Mouse (Mus musculus) kidney, postnatal 36 days (tissue): ENCODE data around the gene Slc12a1.
A peak's percentile ranks its signal among the peaks of the same experiment; 100 is the strongest.

Source experiments
- DNase-seq, 2 experiments: peaks; one replicate each; pipeline ENCODE4 v3.0.0; 2021 to 2022; ENCODE audit warnings: mixed read lengths in 2 of 2

Gene Slc12a1

DNA sequence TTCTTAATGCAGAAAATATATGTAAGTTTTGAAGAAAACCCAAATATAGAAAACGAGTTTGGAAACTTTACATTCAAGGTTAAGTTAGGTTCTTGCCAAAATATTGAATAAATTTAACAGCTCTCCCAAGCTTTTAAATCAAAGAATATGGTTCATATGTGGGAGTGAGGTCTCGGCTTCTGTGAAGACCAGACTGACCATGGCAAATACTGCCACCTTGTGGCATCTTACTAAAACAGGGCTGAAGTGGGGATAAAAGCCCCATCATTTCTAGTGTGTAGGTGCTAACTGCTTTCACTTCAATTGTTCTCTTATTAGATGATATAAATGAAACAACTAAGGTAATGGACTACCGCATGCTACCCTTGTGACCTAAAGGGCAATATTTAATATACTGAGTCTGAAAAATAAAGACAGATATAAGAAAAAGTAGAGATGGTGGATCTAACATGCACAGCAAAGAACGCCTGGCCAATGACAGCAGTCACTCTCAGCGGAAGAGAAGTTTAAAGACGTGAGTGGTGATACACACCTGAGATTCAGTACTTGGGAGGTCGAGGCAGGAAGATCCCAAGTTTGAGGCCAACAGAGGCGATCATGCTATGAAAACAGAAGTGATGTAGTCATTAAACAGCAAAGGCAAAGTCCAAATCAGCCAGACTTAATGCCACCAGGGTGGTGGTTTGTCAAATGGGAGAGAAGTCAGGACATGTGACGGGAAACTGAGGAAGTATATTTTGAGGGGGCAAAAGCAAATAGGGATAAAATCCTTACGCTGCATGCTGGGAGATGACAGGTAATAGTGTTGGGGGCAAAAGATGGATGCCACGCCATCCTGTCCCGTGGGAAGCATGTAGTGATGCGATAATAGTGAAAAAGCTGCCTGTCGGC, 107.2 kb downstream of the Slc12a1 start:
- DNase-seq, result peak; percentile 32 to 43

DNA sequence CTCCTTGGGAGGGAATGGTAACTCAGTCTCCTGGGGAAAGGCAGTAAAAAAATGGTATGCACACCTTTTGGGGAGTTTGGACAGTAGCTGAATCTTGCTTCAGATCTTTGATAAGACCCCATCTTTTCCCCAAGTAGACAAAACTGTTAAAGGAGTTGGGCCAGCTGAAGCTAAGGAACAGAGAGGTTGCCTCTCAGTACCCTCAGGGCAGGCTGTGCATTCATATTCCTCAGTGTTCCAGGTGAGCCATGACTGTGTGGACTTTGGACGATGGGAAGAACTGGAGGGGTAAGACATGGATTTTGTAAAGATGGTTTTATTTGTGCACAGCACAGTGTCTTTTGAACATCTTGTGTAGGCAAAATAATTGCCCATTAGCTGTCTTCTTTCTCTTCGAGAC, 108.0 kb downstream of the Slc12a1 start:
- DNase-seq, result no peak

DNA sequence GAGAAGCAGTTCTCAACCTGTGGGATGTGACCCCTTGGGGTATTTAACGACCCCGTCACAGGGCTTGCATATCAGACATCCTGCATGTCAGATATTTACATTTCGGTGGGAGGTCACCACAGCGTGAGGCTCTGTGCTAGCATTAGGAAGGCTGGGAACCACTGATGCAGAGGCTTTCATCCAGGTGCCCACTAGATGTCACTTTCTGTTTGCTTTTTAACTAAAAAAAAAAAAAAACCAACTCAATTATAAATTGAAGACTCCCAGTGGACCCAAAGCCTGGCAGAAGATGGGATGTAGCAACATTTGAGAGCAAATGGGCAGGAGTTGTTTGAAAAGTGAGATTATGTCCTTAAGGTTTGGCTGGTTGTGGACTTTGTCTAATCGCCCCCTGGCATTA, 110.8 kb downstream of the Slc12a1 start:
- DNase-seq, result peak in 1 of 2 experiments; percentile 23

DNA sequence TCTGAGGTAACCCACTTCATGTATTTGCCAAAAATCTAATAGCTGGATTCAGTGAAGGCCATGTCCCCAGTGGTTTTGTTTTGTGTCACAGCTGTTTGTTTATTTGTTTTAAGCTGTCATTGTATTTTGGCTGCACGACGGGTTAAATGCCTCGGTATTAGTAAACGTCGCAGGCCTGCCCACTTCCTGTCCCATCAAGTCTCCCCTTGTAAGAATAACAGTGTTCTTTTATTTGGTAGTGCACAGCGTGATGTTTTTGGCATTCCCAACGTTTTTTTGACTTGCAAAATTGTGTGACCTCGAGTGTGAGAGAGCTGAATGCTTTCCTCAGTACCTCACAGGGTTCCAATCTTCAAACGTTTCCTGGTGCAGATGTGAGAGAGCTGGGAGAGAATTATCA, 111.4 kb downstream of the Slc12a1 start:
- peak in 1 of 2 experiments; percentile 26 for DNase-seq

DNA sequence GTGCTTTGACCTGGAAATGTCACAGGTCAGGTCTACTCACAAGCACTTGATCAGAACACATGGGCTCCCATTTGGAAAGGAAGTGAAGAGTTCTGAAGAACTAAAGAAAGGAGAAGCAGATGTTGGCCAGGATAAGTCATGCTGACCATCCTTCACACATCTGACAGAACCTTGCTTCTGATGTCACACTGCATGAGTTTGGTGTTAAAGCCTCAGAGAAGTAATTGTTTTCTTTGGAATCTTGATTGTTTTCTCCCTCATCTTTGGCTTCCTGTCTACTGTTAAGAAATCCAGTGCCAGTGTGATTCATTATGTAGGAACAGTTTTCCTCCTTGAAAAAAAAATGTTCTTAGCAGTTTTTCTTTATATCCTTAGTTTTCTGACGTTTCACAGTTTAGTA, 116.6 kb downstream of the Slc12a1 start:
- DNase-seq, result no peak

DNA sequence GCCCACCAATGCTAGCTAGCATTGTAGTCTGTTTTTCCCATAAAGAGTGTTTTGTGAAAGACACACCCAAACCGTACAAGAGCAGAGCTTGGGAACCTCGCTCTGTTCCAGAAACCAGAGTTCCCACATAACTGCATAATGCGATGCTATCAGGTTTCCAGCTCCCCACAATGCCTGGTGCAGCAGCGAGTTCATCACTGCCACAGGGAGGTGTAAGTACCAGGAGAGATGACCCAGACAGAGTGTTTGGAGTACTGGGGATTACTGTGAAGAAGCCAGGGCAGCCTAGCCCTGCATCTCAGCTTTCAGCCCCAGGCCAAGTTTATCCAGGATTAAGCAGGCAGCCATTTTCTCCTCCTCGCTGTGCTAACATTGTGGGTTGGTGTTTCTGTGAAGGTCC, 123.3 kb downstream of the Slc12a1 start:
- no peak for DNase-seq

DNA sequence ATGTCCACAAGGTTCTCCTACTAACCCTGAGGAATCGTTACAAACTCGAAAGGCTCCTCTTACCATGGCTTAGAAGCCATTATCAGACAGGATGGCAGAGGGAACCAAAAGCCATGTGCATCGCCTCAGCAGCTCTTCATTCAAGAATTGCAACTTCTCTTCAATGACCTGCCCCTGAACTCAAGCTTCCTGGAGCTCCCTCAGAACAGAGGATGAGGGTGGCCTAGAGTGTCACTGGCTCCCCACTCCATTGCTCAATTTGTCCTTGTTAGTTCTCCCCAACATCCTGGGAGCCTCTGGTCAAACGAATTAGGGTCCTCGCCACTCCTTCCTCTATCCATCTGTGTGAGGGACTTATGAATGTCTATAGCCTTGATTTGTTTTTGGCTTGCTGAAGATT, 124.4 kb downstream of the Slc12a1 start:
- DNase-seq, result no peak

DNA sequence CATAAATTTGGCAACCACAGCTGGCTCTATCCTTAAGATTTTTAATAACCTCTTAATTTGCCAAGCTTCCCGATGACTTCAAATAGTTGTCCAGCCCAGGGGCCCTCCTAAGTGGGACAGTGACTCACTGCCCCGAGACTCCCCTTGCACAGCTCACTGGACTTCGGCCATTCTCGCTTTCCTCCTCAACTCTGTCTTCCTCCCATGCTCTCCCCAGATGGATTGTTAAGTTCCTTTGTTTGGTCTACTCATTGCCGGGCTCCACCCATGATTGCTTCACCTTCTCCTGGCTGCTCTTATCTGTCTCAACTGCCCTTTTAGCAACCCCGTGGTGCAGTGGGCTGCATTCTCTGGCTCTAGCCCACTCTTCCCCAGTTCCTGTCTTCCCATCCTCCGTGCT, 126.2 kb downstream of the Slc12a1 start:
- no peak for DNase-seq
